Mouse (Mus musculus): ENCODE data around the gene Th.

- TF ChIP-seq CTCF (IDR thresholded peaks at IDR 0.05; ENCODE audit: control insufficient read depth, insufficient read depth, insufficient replicate concordance, low read depth, low read length) (no peak), POLR2A (IDR thresholded peaks at IDR 0.05; ENCODE audit: control insufficient read depth, low read depth, low read length) (no peak)
Observed at GRCm38 (mm10) chr7:142917659-142918058, 13.3 kb downstream of the Th start.

Data from testis, adult 2 months (tissue).